Mouse (Mus musculus) forebrain, embryonic 14.5 days (tissue): ENCODE data around the gene H2al1g. TPM values are rescaled to one million over a fixed set of nuclear protein-coding genes. Genes with fewer than 3 reads are reported as not detected.
A peak's percentile ranks its signal among the peaks of the same experiment; 100 is the strongest.
"Not testable (repeated sequence)": the region's sequence is repeated elsewhere in the genome, so short reads cannot be mapped to it uniquely, and the experiment has no call there.

Experiments used
- ATAC-seq: fragments of 200-750 bp; cut with Nextera tagmentation; 2 replicates; pipeline ENCODE4 v1.8.0; 2017; ENCODE audit warnings: mild to moderate bottlenecking, moderate library complexity
- DNase-seq: peaks from one replicate; pipeline ENCODE4 v3.0.0-alpha.2; 2015; ENCODE audit warnings: low spot score
- H3K27ac ChIP-seq: fragments of 300-500 bp; sonication (generic); 2 replicates; pipeline ENCODE4 v1.5.1; 2014; ENCODE audit warnings: low read depth, mild to moderate bottlenecking, control low read depth, low read length, moderate library complexity
- H3K27me3 ChIP-seq: fragments of 300-500 bp; sonication (generic); replicated peaks from 2 replicates; pipeline ENCODE4 v1.6.1; 2014; ENCODE audit warnings: low read length, control low read depth, mixed read lengths; ENCODE audit not compliant: control insufficient read depth, insufficient read depth
- H3K36me3 ChIP-seq: fragments of 300-500 bp; sonication (generic); 2 replicates; pipeline ENCODE4 v1.6.1; 2014; ENCODE audit warnings: low read length, control low read depth; ENCODE audit not compliant: control insufficient read depth, insufficient read depth
- H3K4me1 ChIP-seq: fragments of 300-500 bp; sonication (generic); 2 replicates; pipeline ENCODE4 v1.6.1; 2014; ENCODE audit warnings: antibody characterized with exemption, low read length, control low read depth; ENCODE audit not compliant: control insufficient read depth, insufficient read depth
- H3K4me2 ChIP-seq: fragments of 300-500 bp; sonication (generic); 2 replicates; pipeline ENCODE4 v1.6.1; 2014; ENCODE audit warnings: mild to moderate bottlenecking, control low read depth, low read length
- H3K4me3 ChIP-seq: fragments of 300-500 bp; sonication (generic); 2 replicates; pipeline ENCODE4 v1.5.1; 2014; ENCODE audit warnings: low read depth, low read length, control low read depth
- H3K9ac ChIP-seq: fragments of 300-500 bp; sonication (generic); 2 replicates; pipeline ENCODE4 v1.6.1; 2014; ENCODE audit warnings: mild to moderate bottlenecking, low read length, control low read depth, moderate library complexity
- H3K9me3 ChIP-seq: fragments of 300-500 bp; sonication (generic); replicated peaks from 2 replicates; pipeline ENCODE4 v1.6.1; 2016; ENCODE audit warnings: low read length, control low read depth, mixed read lengths; ENCODE audit not compliant: control insufficient read depth
- WGBS: fragments of 180-500 bp; shearing (Covaris S2); extraction: QIAGEN DNeasy Blood & Tissue Kit; methylation state at CpG from one replicate; pipeline ENCODE4 v1.1.7; 2014; 5-methylcytosine and 5-hydroxymethylcytosine counted together
- polyA plus RNA-seq: library from polyadenylated mRNA; unstranded; fragments of >200 nt; fragmentation: Nextera tagmentation; extraction: Ambion mirVana; gene quantifications from 2 replicates; pipeline ENCODE4 v1.2.1, GENCODE M21; 2014

The H2al1g gene
- polyA plus RNA-seq: not detected in 2 replicates

- not testable (repeated sequence) for ATAC-seq, H3K27me3 ChIP-seq, H3K4me3 ChIP-seq, H3K9ac ChIP-seq, H3K9me3 ChIP-seq, H3K4me1 ChIP-seq, H3K4me2 ChIP-seq, DNase-seq, H3K36me3 ChIP-seq, H3K27ac ChIP-seq
- no CpG with 5 or more reads among the region's 3 CpGs for WGBS
Observed at GRCm38 (mm10) chrX:11317956-11318355, at the start of gene H2al1g. Gene H2al1g, plus strand, starts transcription at chrX:11318256.

GRCm38 (mm10) chrX:11269074-11269473 lies 49.0 kb upstream of the H2al1g start:
- DNase-seq (peak; percentile 37), ATAC-seq (peak; percentile 46; the same call in 1 of the 2 replicates)
- no peaks in the 10 kb centered on the region for H3K27me3 ChIP-seq
- no peaks in the 10 kb centered on the region for H3K4me1 ChIP-seq
- H3K4me3 ChIP-seq: no peak overlapping the region
- no peak overlapping the region for H3K9ac ChIP-seq
- H3K27ac ChIP-seq: no peak overlapping the region
- 80% methylated on average over 3 of the region's 3 CpGs for WGBS
- H3K36me3 ChIP-seq: no peaks in the 10 kb centered on the region
- H3K9me3 ChIP-seq: no peaks in the 10 kb centered on the region
- no peak overlapping the region for H3K4me2 ChIP-seq

GRCm38 (mm10) chrX:11273190-11273589 lies 44.9 kb upstream of the H2al1g start:
- Histone ChIP-seq H3K4me2 (no peak overlapping the region), H3K9ac (no peak overlapping the region), H3K4me3 (no peak overlapping the region), H3K27ac (no peak overlapping the region), H3K36me3 (no peaks in the 10 kb centered on the region), H3K27me3 (no peaks in the 10 kb centered on the region), H3K4me1 (no peaks in the 10 kb centered on the region), H3K9me3 (no peaks in the 10 kb centered on the region)
- ATAC-seq: no peak
- DNase-seq: no peak
- WGBS: 83% methylated on average over 3 of the region's 3 CpGs

- Histone ChIP-seq H3K4me3 (no peak overlapping the region), H3K9me3 (no peaks in the 10 kb centered on the region), H3K4me2 (no peak overlapping the region), H3K4me1 (no peaks in the 10 kb centered on the region), H3K27ac (no peak overlapping the region), H3K9ac (no peak overlapping the region), H3K27me3 (no peaks in the 10 kb centered on the region), H3K36me3 (no peaks in the 10 kb centered on the region)
- ATAC-seq (no peak), DNase-seq (no peak)
- WGBS: 76% methylated on average over 6 of the region's 6 CpGs
Observed at GRCm38 (mm10) chrX:11277083-11277482, 41.0 kb upstream of the H2al1g start.

GRCm38 (mm10) chrX:11280741-11281140 lies 37.3 kb upstream of the H2al1g start:
- Histone ChIP-seq H3K4me1 (no peaks in the 10 kb centered on the region), H3K36me3 (no peaks in the 10 kb centered on the region), H3K4me3 (no peak overlapping the region), H3K9ac (no peak overlapping the region), H3K9me3 (no peaks in the 10 kb centered on the region), H3K27me3 (no peaks in the 10 kb centered on the region), H3K27ac (no peak overlapping the region), H3K4me2 (no peak overlapping the region)
- WGBS: 75% methylated on average over 2 of the region's 2 CpGs
- ATAC-seq: no peak
- no peak for DNase-seq

DNA sequence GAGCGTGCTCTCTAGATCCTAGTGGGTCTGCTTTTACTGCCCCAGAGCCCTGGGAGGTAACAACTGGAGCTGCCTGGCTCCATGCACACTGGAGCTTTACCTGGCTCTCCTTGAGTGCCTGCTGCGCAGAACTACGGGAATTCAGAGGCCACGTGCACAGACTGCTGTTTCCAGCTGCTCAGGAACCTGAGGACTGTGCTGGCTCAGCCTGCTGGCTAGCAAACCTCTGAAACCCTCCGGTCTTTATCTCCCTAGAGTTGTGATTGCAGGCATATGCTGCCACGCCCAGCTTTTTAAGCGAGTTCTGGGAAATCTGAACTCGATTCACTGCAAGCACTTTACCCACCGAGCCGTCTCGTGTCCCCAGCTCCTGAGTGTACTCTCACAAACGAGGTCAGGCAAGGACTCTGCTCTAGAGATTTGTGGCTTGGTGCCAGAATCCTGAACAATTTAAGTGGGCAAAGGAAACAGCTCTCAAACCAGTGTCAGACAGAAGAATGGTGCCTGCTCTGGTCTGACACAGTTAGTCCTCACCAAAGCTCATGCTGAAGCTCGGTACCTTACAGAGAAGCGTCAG lies 29.7 kb upstream of the H2al1g start:
- DNase-seq: no peak
- 72% methylated on average over 14 of the region's 14 CpGs for WGBS
- H3K27ac ChIP-seq: no peak overlapping the region

DNA sequence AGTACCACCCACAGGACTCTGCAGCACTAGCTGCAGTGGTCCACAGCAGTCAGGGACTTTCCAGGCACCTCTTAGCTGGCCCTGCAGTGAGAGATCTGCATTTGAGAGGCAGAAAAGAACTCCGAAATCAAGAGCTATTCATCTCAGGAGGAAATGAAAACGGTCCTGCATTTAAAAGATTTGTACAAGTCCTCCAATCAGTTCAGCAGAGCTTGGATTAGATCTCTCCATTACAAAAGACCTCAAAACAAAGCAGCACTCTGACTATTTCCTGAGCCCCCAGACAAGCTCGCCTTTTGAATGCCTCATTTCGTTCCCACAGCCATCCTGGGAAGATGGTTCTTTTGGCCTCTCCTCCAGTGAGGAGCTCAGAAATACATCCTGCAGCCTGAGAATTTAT lies 28.8 kb upstream of the H2al1g start:
- H3K9me3 ChIP-seq: no peaks in the 10 kb centered on the region
- no peak overlapping the region for H3K9ac ChIP-seq
- no peak overlapping the region for H3K27ac ChIP-seq
- H3K4me2 ChIP-seq: no peak overlapping the region
- no peaks in the 10 kb centered on the region for H3K36me3 ChIP-seq
- DNase-seq (no peak), ATAC-seq (no peak)
- 45% methylated on average over 4 of the region's 4 CpGs for WGBS
- no peak overlapping the region for H3K4me3 ChIP-seq
- no peaks in the 10 kb centered on the region for H3K4me1 ChIP-seq
- H3K27me3 ChIP-seq: no peaks in the 10 kb centered on the region

More for the DNA sequence above, 29.7 kb upstream of the H2al1g start:
- no peak for ATAC-seq
- Histone ChIP-seq H3K9ac (no peak overlapping the region), H3K4me1 (no peaks in the 10 kb centered on the region), H3K9me3 (no peaks in the 10 kb centered on the region), H3K36me3 (no peaks in the 10 kb centered on the region), H3K27me3 (no peaks in the 10 kb centered on the region), H3K4me3 (no peak overlapping the region), H3K4me2 (no peak overlapping the region)

DNA sequence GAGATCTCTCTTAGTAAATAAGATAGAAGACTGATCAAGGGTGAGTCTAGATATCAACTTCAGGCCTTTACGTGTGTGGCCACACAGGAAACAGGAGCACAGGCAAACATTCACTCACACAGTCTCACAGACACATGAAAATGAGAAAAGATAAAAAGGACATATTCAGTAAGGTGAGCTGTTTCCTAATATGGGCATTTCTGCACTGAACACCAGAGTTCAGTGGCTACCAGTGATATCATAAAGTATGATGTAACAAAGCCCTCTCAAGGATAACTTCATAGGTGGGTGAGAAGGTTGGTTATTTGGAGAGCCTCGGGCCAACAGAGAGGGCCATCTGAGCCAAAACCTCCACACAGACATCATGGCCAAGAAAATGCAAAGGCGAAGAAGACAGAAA lies 19.1 kb upstream of the H2al1g start, which contains the start of gene H2al1a:
TSS of gene H2al1a (plus strand) at position 301 of the 400 bp plus-strand sequence.
- not testable (repeated sequence) for H3K9me3 ChIP-seq, H3K27me3 ChIP-seq, H3K27ac ChIP-seq, H3K4me3 ChIP-seq, H3K4me2 ChIP-seq, H3K9ac ChIP-seq, H3K4me1 ChIP-seq, ATAC-seq, H3K36me3 ChIP-seq, DNase-seq
- WGBS: no CpG with 5 or more reads among the region's 3 CpGs

DNA sequence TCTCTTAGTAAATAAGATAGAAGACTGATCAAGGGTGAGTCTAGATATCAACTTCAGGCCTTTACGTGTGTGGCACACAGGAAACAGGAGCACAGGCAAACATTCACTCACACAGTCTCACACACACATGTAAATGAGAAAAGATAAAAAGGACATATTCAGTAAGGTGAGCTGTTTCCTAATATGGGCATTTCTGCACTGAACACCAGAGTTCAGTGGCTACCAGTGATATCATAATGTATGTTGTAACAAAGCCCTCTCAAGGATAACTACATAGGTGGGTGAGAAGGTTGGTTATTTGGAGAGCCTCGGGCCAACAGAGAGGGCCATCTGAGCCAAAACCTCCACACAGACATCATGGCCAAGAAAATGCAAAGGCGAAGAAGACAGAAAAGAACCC lies 15.9 kb upstream of the H2al1g start, which contains the start of gene H2al1b:
TSS of gene H2al1b (plus strand) at position 301 of the 400 bp plus-strand sequence.
- 85% methylated on average over 1 of the region's 3 CpGs for WGBS
- not testable (repeated sequence) for H3K9ac ChIP-seq, H3K4me2 ChIP-seq, H3K27me3 ChIP-seq, ATAC-seq, DNase-seq, H3K9me3 ChIP-seq, H3K4me3 ChIP-seq, H3K4me1 ChIP-seq, H3K36me3 ChIP-seq, H3K27ac ChIP-seq
